Mouse (Mus musculus) midbrain, embryonic 13.5 days (tissue): Measurements from ENCODE around the gene Ghdc. TPM values are rescaled to one million over a fixed set of nuclear protein-coding genes. Genes with fewer than 3 reads are reported as not detected.

Experiments
- ATAC-seq: fragments of 200-750 bp; cut with Nextera tagmentation; 2 replicates; pipeline ENCODE4 v1.8.0; 2017; ENCODE audit warnings: mild to moderate bottlenecking, moderate TSS enrichment, moderate library complexity
- H3K27ac ChIP-seq: fragments of 300-500 bp; sonication (generic); 2 replicates; pipeline ENCODE4 v1.5.1; 2015; ENCODE audit warnings: inconsistent platforms, mild to moderate bottlenecking, moderate library complexity
- H3K27me3 ChIP-seq: fragments of 300-500 bp; sonication (generic); 2 replicates; pipeline ENCODE4 v1.6.1; 2015; ENCODE audit warnings: mild to moderate bottlenecking, inconsistent platforms
- H3K36me3 ChIP-seq: fragments of 300-500 bp; sonication (generic); 2 replicates; pipeline ENCODE4 v1.6.1; 2015; ENCODE audit warnings: mild to moderate bottlenecking, inconsistent platforms
- H3K4me1 ChIP-seq: fragments of 300-500 bp; sonication (generic); replicated peaks from 2 replicates; pipeline ENCODE4 v1.6.1; 2015; ENCODE audit warnings: inconsistent platforms
- H3K4me2 ChIP-seq: fragments of 300-500 bp; sonication (generic); replicated peaks from 2 replicates; pipeline ENCODE4 v1.6.1; 2015; ENCODE audit warnings: moderate library complexity, mild to moderate bottlenecking, inconsistent platforms
- H3K4me3 ChIP-seq: fragments of 300-500 bp; sonication (generic); replicated peaks from 2 replicates; pipeline ENCODE4 v1.5.1; 2015; ENCODE audit warnings: mild to moderate bottlenecking, inconsistent platforms
- H3K9ac ChIP-seq: fragments of 300-500 bp; sonication (generic); replicated peaks from 2 replicates; pipeline ENCODE4 v1.6.1; 2015; ENCODE audit warnings: mild to moderate bottlenecking, inconsistent platforms
- H3K9me3 ChIP-seq: fragments of 300-500 bp; sonication (generic); 2 replicates; pipeline ENCODE4 v1.6.1; 2016; ENCODE audit warnings: mild to moderate bottlenecking, inconsistent platforms
- WGBS: fragments of 180-500 bp; shearing (Covaris S2); methylation state at CpG from one replicate; pipeline ENCODE4 v1.1.7; 2015; 5-methylcytosine and 5-hydroxymethylcytosine counted together
- polyA plus RNA-seq: library from polyadenylated mRNA; unstranded; fragments of >200 nt; fragmentation: Nextera tagmentation; extraction: Ambion mirVana; gene quantifications from 2 replicates; pipeline ENCODE4 v1.2.1, GENCODE M21; 2015

Ghdc gene
- 2.9 and 4.0 TPM in 2 replicates for polyA plus RNA-seq

DNA sequence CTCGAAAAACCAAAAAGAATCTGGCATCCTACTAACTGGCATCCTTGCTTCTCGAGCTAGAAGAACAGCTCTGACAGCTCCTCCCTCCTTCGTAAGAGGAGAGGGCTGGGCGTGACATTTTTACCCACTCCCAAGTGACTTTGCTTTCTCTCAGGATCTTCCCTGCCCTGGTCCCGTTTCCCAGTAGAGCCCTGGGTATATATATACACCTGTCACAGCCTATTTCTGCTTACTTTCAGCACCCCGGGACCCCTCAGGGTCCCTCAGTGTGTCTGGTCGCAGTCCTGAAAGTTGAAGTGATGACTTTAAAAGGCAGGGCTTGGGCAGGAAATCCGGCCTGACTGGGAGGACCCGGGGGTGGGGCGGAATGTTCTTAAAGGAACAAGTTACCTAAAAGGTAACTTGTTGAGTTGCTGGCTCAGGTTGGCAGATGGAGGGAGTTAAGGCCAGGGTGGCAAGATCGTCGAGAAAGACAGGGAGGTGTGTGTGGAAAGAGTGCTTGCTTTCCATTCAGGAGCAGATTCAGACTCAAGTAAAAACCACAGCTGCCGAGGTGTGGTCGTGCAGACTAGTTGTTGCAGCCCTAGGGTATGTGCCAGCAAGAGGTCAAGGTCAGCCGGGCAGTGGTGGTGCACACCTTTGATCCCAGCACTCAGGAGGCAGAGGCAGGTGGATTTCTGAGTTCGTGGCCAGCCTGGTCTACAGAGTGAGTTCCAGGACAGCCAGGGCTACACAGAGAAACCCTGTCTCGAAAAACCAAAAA lies at the start of gene Ghdc:
TSS of gene Ghdc (minus strand) at position 312 of the 763 bp plus-strand sequence.
- no peak for ATAC-seq
- Histone ChIP-seq H3K27ac (no peak within 1 kb of the TSS), H3K4me3 (peak within 1 kb of the TSS; percentile 42), H3K4me1 (peaks cover 8% of the 10 kb centered on the region; the same call in 1 of the 2 replicates), H3K4me2 (peak within 1 kb of the TSS; percentile 51), H3K9ac (peak within 1 kb of the TSS; percentile 37; the same call in 1 of the 2 replicates), H3K36me3 (no peaks in the 10 kb centered on the region), H3K9me3 (no peaks in the 10 kb centered on the region), H3K27me3 (no peaks in the 10 kb centered on the region)
- 23% methylated on average over 17 of the region's 17 CpGs for WGBS

DNA sequence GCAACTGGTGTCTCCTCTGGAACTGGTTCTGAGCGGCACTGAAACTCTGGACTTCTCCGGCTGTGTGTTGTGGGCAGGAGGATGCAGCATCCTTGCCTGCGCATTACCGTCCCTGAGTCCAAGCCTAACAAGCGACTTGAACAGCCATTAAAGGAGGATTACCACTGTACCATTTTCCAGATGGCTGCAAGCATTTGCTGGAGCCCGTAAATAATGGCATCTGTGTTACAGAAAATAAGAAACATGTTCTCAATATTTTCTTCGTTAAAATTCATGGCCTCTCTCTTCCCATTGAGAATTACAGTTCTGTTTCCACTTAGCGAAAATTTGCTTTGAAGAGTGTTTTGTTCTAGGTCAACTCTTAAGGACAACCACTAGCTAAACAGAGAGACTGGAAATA lies 49.3 kb upstream of the Ghdc start:
- ATAC-seq = no peak
- no peak overlapping the region for H3K4me3 ChIP-seq
- H3K27me3 ChIP-seq = no peaks in the 10 kb centered on the region
- H3K27ac ChIP-seq = no peak overlapping the region
- H3K9ac ChIP-seq = no peak overlapping the region
- no peaks in the 10 kb centered on the region; the same call in 1 of the 2 replicates for H3K4me1 ChIP-seq
- H3K9me3 ChIP-seq = no peaks in the 10 kb centered on the region
- 89% methylated on average over 8 of the region's 8 CpGs for WGBS
- H3K4me2 ChIP-seq = no peak overlapping the region
- no peaks in the 10 kb centered on the region for H3K36me3 ChIP-seq

DNA sequence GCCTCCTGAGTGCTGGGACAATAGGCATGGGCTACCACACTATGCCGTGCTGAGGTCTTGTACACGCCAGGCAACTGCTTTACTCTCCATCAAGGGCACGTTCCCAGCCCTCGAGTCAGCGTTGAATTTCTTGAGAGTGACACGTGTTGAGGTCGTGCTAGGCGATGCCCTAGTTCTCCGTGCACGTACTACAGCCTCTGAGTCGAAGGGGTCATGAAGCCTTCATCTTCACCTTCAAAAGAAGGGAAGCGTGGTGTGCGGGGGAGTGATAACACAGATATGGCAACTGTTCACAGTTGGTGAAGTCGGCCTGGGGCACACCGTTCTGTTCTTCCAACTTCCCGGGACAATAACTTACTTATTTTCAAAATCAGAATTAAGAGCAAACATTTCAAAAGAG lies 48.9 kb upstream of the Ghdc start:
- 93% methylated on average over 16 of the region's 16 CpGs for WGBS
- no peak overlapping the region for H3K27ac ChIP-seq
- no peaks in the 10 kb centered on the region for H3K27me3 ChIP-seq
- no peaks in the 10 kb centered on the region for H3K9me3 ChIP-seq
- no peaks in the 10 kb centered on the region for H3K36me3 ChIP-seq
- no peak overlapping the region for H3K4me2 ChIP-seq
- no peak overlapping the region for H3K4me3 ChIP-seq
- no peaks in the 10 kb centered on the region; the same call in 1 of the 2 replicates for H3K4me1 ChIP-seq
- no peak for ATAC-seq
- no peak overlapping the region for H3K9ac ChIP-seq

DNA sequence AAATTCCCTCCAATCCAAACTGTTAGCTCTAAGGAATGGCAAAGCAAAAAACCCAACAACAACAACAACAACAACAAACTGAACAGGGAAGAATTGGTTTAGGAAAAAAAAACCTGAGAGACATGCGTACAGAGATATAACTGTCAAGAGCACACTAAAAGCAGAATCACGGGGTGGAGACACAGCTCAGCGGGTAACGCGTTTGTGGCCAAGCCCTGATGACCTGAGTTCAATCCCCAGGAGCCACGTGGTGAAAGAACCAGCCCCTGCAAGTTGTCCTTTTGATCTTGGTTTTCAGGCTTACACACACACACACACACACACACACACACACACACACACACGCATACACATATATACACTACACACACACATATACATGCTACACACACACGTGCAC lies 48.3 kb upstream of the Ghdc start:
- Histone ChIP-seq H3K9ac (no peak overlapping the region), H3K27me3 (no peaks in the 10 kb centered on the region), H3K4me2 (no peak overlapping the region), H3K4me3 (no peak overlapping the region), H3K4me1 (no peaks in the 10 kb centered on the region; the same call in 1 of the 2 replicates), H3K27ac (no peak overlapping the region), H3K36me3 (no peaks in the 10 kb centered on the region), H3K9me3 (no peaks in the 10 kb centered on the region)
- no peak for ATAC-seq
- 84% methylated on average over 8 of the region's 8 CpGs for WGBS

DNA sequence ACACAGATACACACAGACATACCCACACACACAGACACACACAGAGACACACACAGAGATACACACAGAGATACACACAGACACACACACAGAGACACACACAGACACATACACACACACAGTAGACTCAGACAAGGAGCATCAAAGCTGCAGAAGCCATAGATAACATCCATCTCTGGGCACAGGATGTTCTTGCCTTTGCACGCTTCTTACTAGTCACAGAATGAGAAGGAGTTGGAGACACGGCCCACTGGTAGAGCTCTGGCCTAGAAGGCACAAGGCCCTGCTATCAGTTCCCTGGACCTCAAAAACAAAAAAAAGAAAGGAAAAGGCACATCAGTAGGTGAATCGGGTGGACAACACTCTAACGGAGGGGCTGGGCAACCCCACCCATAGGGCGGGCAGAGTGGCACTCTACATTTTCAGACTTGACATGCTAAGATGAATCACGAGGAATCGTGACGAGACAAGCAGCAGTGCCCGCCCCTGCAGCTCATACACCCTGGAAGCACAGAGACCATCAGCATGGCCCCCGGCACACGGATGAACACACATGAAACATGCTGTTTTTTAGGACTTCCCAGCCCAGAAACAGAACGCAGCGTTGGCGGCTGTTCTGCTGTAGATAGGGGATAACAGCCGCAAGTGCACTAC lies 47.7 kb upstream of the Ghdc start:
- H3K4me1 ChIP-seq = no peaks in the 10 kb centered on the region; the same call in 1 of the 2 replicates
- H3K9ac ChIP-seq = no peak overlapping the region
- WGBS = 92% methylated on average over 15 of the region's 15 CpGs
- H3K27me3 ChIP-seq = no peaks in the 10 kb centered on the region
- no peak overlapping the region for H3K4me3 ChIP-seq
- H3K4me2 ChIP-seq = no peak overlapping the region
- H3K36me3 ChIP-seq = no peaks in the 10 kb centered on the region
- ATAC-seq = no peak
- no peak overlapping the region for H3K27ac ChIP-seq
- no peaks in the 10 kb centered on the region for H3K9me3 ChIP-seq

DNA sequence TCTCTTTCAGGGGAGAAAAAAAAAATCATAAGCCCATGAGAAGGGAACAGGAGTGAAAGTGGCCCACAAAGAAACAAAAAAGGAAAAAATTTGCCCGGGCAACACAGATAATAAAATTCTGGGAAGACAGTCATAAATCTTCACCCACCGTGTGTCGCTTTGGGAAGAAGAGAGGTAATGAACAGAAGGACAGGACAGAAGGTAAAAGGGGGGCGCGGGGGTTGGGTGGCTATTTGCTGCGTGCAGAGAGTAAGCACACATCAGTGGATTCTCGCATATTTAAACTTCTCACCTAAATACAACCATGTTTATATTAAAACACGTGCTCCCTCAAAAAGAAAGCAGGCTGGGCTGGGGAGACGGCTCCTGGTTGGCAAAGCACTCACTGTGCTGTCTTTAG lies 46.6 kb upstream of the Ghdc start:
- no peak overlapping the region for H3K27ac ChIP-seq
- no peaks in the 10 kb centered on the region for H3K36me3 ChIP-seq
- no peak overlapping the region for H3K4me3 ChIP-seq
- no peaks in the 10 kb centered on the region; the same call in 1 of the 2 replicates for H3K4me1 ChIP-seq
- no peak for ATAC-seq
- H3K9me3 ChIP-seq = no peaks in the 10 kb centered on the region
- H3K27me3 ChIP-seq = no peaks in the 10 kb centered on the region
- WGBS = 85% methylated on average over 9 of the region's 9 CpGs
- H3K4me2 ChIP-seq = no peak overlapping the region
- H3K9ac ChIP-seq = no peak overlapping the region

DNA sequence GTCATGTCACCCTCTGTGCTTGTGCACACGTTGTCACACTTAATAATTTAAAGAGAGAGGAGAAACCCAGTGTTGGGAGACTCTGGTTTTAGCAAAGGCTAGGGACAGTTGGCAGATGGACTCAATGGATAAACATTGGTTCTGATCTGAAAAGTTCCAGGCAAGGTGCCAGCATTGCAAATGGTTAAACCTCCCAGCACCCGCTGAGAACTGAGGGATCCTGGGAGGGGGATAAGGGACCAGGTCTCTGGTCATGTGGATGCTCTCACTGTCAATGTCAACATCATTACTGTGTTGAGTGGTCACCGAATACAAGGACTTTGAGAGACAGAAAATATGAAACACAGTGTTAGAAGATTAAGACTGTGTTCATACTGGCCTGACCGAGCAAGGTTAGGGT lies 46.0 kb upstream of the Ghdc start:
- Histone ChIP-seq H3K27me3 (no peaks in the 10 kb centered on the region), H3K9me3 (no peaks in the 10 kb centered on the region), H3K4me1 (no peaks in the 10 kb centered on the region; the same call in 1 of the 2 replicates), H3K27ac (no peak overlapping the region), H3K36me3 (no peaks in the 10 kb centered on the region), H3K4me2 (no peak overlapping the region), H3K9ac (no peak overlapping the region), H3K4me3 (no peak overlapping the region)
- no peak for ATAC-seq
- 78% methylated on average over 4 of the region's 4 CpGs for WGBS

DNA sequence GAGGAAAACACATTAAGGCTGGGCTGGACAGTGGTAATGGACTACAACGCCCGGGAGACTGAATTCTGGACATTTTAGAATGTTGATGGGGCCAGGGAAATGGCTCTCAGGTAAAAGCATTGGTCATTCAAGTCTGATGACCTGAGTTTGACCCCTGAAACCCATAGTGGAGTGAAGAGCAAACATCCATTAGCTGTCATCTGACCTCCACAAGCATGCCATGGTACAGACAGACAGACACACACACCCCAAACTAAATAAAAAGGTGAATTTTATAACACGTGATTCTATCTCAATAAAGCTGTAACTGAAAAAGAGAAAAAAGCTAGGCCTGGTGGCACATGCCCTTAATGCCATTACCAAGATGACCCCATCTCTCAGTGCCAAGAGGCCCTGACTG lies 45.6 kb upstream of the Ghdc start:
- Histone ChIP-seq H3K27me3 (no peaks in the 10 kb centered on the region), H3K9me3 (no peaks in the 10 kb centered on the region; the same call in 1 of the 2 replicates), H3K4me3 (no peak overlapping the region), H3K27ac (no peak overlapping the region), H3K4me2 (no peak overlapping the region), H3K4me1 (no peaks in the 10 kb centered on the region; the same call in 1 of the 2 replicates), H3K36me3 (no peaks in the 10 kb centered on the region), H3K9ac (no peak overlapping the region)
- WGBS = 90% methylated on average over 3 of the region's 3 CpGs
- ATAC-seq = no peak

DNA sequence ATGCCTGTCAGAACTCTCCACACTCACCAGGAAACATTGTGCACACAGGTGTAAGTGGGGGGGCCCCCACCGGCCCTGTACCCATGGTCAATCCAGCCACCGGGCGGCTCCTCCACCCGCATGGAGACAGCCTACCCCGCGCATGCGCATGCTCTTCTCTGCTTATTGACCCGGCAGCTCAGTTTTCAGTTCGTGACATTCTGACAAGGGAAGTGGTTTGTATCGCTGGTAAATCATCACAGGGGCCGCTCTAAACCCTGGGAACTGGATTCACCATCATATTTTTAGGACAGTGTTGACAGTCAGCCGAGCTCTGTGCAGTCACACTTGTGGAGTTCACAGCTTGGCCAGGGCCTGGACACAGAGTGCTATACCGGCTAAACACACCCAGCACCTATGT lies 43.7 kb upstream of the Ghdc start:
- Histone ChIP-seq H3K4me2 (no peak overlapping the region), H3K9ac (no peak overlapping the region), H3K36me3 (no peaks in the 10 kb centered on the region), H3K9me3 (no peaks in the 10 kb centered on the region; the same call in 1 of the 2 replicates), H3K4me3 (no peak overlapping the region), H3K4me1 (no peaks in the 10 kb centered on the region; the same call in 1 of the 2 replicates), H3K27ac (no peak overlapping the region), H3K27me3 (no peaks in the 10 kb centered on the region)
- WGBS = 79% methylated on average over 13 of the region's 13 CpGs
- no peak for ATAC-seq

DNA sequence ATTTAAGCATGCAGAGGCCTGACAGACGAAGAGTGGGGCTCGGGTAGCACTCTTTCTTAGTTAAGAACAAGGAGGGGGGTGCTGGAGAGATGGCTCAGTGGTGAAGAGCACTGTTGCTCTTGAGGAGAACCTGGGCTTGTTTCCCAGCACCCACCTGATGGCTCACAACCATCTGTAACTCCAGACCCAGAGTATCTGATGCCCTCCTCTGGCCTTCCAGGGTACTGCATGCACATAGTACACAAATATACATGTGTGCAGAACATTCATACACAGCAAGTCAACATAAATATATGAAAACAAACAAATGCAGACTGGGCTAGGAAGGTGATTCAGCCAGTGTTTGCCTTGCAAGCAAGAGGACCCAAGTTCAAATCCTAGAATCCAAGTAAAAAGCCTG lies 40.4 kb upstream of the Ghdc start:
- Histone ChIP-seq H3K9me3 (no peaks in the 10 kb centered on the region; the same call in 1 of the 2 replicates), H3K27me3 (no peaks in the 10 kb centered on the region), H3K4me2 (no peak overlapping the region), H3K27ac (no peak overlapping the region), H3K4me1 (no peaks in the 10 kb centered on the region), H3K36me3 (no peaks in the 10 kb centered on the region), H3K4me3 (no peak overlapping the region), H3K9ac (no peak overlapping the region)
- 97% methylated on average over 2 of the region's 2 CpGs for WGBS
- ATAC-seq = no peak

DNA sequence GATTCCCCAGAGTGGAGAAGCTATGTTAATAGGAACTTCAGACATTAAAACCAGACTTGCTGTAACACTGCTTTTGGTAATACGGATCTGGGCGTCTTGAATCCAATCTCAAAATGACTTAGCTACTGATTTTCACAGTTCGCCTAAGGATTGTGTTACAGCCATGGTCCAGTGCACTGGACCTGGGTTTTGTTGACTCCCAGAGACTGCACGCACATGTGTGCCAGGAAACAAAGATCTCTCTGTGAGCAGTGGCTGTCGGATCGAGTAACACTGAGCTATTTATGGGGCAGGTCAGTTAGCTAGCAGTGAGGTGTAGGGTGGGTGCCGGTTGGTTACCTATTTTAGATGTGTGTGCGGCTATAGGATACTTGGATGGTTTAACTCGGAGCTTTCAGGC lies 39.8 kb upstream of the Ghdc start:
- H3K4me2 ChIP-seq = no peak overlapping the region
- no peaks in the 10 kb centered on the region for H3K27me3 ChIP-seq
- no peaks in the 10 kb centered on the region for H3K4me1 ChIP-seq
- no peak for ATAC-seq
- H3K36me3 ChIP-seq = no peaks in the 10 kb centered on the region
- H3K9me3 ChIP-seq = no peaks in the 10 kb centered on the region; the same call in 1 of the 2 replicates
- no peak overlapping the region for H3K9ac ChIP-seq
- no peak overlapping the region for H3K4me3 ChIP-seq
- WGBS = 93% methylated on average over 9 of the region's 9 CpGs
- H3K27ac ChIP-seq = no peak overlapping the region
